Mouse (Mus musculus): ENCODE data around the gene Muc3. TPM values are rescaled to one million over a fixed set of nuclear protein-coding genes. Genes with fewer than 3 reads are reported as not detected.

Gene Muc3
- total RNA-seq, 2 experiments from 2014 or later, result not detected

DNA sequence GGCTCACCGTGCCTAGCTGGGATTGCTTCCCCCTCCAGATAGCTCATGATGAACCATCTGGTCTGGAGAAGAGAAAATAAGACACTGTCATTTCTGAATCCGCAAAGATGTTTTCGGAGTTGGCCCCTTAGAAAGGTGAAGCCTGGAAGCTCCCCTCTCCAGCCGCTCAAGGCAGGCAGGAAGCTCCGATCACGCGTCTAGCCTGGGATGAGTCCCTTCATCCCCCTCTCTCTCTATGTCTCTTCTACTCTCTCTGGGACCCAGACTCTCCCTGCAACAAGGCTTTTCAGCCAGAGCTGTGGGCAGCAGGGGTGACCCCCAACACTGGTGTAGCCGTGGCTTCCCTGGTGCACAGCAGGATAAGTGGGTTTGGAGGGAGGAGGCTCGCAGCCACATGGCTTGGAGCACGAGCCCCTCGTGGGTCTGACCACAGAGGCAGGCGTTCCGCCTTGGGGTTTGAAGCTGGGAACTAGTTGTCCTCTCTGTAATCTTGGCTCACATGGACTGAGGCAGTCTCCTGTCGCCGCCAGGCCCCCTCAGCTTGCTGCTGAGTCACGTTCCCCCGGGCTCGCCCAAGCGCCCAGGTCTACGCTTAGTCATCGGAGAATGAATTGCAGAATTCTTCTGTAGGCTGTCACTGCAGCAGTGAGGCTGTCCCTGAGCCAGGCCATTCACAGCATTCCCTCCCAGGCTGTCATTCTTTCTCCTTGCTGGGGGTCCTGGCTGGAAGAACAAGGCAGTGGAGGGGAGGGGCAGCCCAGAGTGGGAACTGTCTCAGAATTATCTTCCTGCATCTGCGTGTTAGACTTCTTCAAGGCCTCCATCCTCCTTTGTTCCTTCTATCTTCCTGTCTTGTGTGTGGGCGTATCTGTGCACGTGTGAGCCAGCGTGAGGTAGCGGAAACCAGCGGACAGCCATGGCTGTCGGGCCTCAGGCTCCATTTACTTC is 46.3 kb downstream of the Muc3 start:
- intact Hi-C loops (cut with DNase I), result loop anchor here (2.0 kb wide), 1 partner anchor 70 kb away; no protein-coding TSS in a partner anchor
- DNase-seq (ENCODE audit: low spot score in 2 of 2), result peak; percentile 72 to 91

GRCm38 (mm10) chr5:137102078-137102477 is 47.0 kb downstream of the Muc3 start:
- intact Hi-C loops (cut with DNase I), result loop anchor here (2.0 kb wide), 1 partner anchor 69 kb away; no protein-coding TSS in a partner anchor
- no peak for DNase-seq (ENCODE audit: low spot score in 2 of 2)

- intact Hi-C loops (cut with DNase I), result no loop called here
- no peak for DNase-seq (ENCODE audit: low spot score in 2 of 2)
These were observed 48.5 kb downstream of the Muc3 start for GRCm38 (mm10) chr5:137100660-137101059.

DNA sequence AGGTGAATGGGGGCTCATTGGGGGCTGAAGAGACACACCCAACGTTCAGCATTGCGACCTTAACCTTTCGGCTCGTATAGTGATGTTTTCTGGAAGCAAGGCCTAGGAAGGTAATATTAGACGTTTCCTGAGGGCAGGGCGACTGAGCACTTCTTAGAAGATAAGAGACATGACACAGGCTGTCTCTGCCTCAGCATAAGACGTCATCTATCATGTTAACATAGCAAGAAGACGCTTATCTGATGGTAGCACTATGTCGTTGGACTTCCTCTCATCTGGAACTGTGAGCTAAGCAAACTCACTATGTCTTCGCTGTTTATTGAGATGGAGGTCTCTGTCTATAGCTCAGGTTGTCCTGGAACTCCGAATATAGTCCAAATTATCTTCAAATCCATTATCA is 50.7 kb downstream of the Muc3 start:
- intact Hi-C loops (cut with DNase I), result no loop called here
- no peak for DNase-seq (ENCODE audit: low spot score in 2 of 2)

- DNase-seq (ENCODE audit: low spot score in 2 of 2), result peak; percentile 67 to 83
These were observed 53.1 kb downstream of the Muc3 start for GRCm38 (mm10) chr5:137096037-137096436.

GRCm38 (mm10) chr5:137095135-137095534 is 54.0 kb downstream of the Muc3 start:
- no peak for DNase-seq (ENCODE audit: low spot score in 2 of 2)
- intact Hi-C loops (cut with DNase I), result no loop called here

More at GRCm38 (mm10) chr5:137096037-137096436, 53.1 kb downstream of the Muc3 start:
- intact Hi-C loops (cut with DNase I), result no loop called here

- no peak for DNase-seq (ENCODE audit: low spot score in 2 of 2)
- intact Hi-C loops (cut with DNase I), result no loop called here
These were observed 55.4 kb downstream of the Muc3 start for GRCm38 (mm10) chr5:137093720-137094119.

GRCm38 (mm10) chr5:137091560-137091959 is 57.6 kb downstream of the Muc3 start:
- intact Hi-C loops (cut with DNase I), result no loop called here
- no peak for DNase-seq (ENCODE audit: low spot score in 2 of 2)

GRCm38 (mm10) chr5:137090870-137091269 is 58.3 kb downstream of the Muc3 start:
- intact Hi-C loops (cut with DNase I), result no loop called here
- no peak for DNase-seq (ENCODE audit: low spot score in 2 of 2)

- intact Hi-C loops (cut with DNase I), result no loop called here
- DNase-seq (ENCODE audit: low spot score in 2 of 2), result no peak
These were observed 61.7 kb downstream of the Muc3 start for GRCm38 (mm10) chr5:137087410-137087809.

GRCm38 (mm10) chr5:137085731-137086130 is 63.4 kb downstream of the Muc3 start:
- intact Hi-C loops (cut with DNase I), result no loop called here
- no peak for DNase-seq (ENCODE audit: low spot score in 2 of 2)

DNA sequence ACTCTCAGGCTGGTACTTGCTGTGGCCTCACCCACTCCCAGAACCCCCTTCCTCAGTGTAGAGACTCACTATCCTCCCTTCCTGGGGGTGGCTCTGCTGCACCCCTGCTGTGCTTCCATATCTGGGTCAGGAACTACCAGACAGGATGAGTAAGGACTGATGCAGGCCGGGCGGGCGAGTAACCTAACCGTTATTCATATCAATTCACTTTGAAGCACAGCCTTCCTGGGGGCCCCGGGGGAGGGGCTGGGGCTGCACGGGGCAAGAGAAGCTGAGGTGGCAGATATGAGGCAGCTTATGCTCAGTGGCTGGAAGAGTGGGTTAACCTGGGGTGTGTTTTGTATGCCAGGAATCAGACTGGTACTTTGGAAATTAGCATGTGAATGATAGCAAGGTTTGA is 64.1 kb downstream of the Muc3 start:
- DNase-seq (ENCODE audit: low spot score in 2 of 2), result no peak
- intact Hi-C loops (cut with DNase I), result no loop called here

Other genes with a start within 250 kb of the Muc3 start
- 100 to 1,000 TPM in 1 of 2 experiments, 10 to 100 TPM in 1; 95.3 to 108 TPM for gene Ift22, start 241.2 kb downstream of the Muc3 start, total RNA-seq (2021)
- 100 to 1,000 TPM; 263 to 271 TPM for gene Fis1, start 196.0 kb downstream of the Muc3 start, total RNA-seq (2021)
- gene Cldn15, start 182.7 kb downstream of the Muc3 start, total RNA-seq (2021), result not detected
- gene Plod3, start 162.3 kb downstream of the Muc3 start, total RNA-seq (2021), result 10 to 100 TPM; 33.7 to 38.5 TPM
- 10 to 100 TPM; 86.2 to 88.5 TPM for gene Znhit1, start 161.3 kb downstream of the Muc3 start, total RNA-seq (2021)
- 100 to 1,000 TPM; 392 to 396 TPM for gene Vgf, start 122.9 kb downstream of the Muc3 start, total RNA-seq (2021)
- gene Ap1s1, start 103.2 kb downstream of the Muc3 start, total RNA-seq (2021), result 100 to 1,000 TPM; 304 to 317 TPM
- gene Serpine1, start 77.1 kb downstream of the Muc3 start, total RNA-seq (2021), result under 1 TPM; 0.55 to 0.99 TPM
- gene Trim56, start 33.1 kb downstream of the Muc3 start, total RNA-seq (2021), result 1 to 10 TPM; 3.0 to 3.9 TPM
- 1 to 10 TPM; 3.0 to 3.1 TPM for gene Muc3a, start 63.1 kb upstream of the Muc3 start, total RNA-seq (2021)
- 10 to 100 TPM; 54.9 to 63.3 TPM for gene Ache, start 138.2 kb upstream of the Muc3 start, total RNA-seq (2021)
- 10 to 100 TPM in 1 of 2 experiments, 1 to 10 TPM in 1; 9.8 to 13.3 TPM for gene Ufsp1, start 145.3 kb upstream of the Muc3 start, total RNA-seq (2021)
- gene Srrt, start 158.4 kb upstream of the Muc3 start, total RNA-seq (2021), result 100 to 1,000 TPM; 176 to 178 TPM
- 1 to 10 TPM; 4.3 to 5.9 TPM for gene Trip6, start 165.1 kb upstream of the Muc3 start, total RNA-seq (2021)
- 10 to 100 TPM; 21.3 to 23.2 TPM for gene Slc12a9, start 184.3 kb upstream of the Muc3 start, total RNA-seq (2021)
- 1 to 10 TPM; 5.2 to 5.5 TPM for gene Ephb4, start 200.8 kb upstream of the Muc3 start, total RNA-seq (2021)